Comparison of ENCODE assay signal across 39 mouse cellular contexts in the genomic region with DNA sequence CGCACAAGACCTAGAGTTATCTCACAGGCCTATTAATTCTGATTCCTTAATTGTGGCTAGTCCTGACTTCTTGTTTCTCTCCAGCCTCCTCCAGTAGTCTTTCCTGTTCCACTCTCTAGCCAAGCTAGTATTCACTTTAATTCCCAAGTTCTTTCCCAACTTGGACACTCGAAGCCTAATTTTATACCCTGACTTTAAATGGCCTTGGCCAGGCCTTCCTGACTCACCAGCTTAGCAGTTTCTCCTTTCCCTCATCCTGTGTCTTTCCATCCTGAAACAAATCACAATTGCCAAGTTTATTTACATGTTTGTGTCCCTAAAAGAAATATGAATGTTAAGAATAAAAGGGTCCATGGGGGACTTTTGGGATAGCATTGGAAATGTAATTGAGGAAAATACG. TPM values are rescaled to one million over a fixed set of nuclear protein-coding genes. Genes with fewer than 3 reads are reported as not detected.
"Had no signal": no experiment of that assay in that cellular context is flagged by ENCODE, and none has a peak within 500 bp of the region (broad histone marks: within the 10 kb centered on the region; RNA-seq: fewer than 3 reads in every experiment).

No protein-coding gene starts in this region.

- DNase-seq: gastrocnemius, postnatal 14 days; gastrocnemius, postnatal 36 days; heart, adult 11 months; heart, adult 2 months; heart, postnatal 14 days; heart, postnatal 36 days; kidney, adult 18-20 months; kidney, adult 8-10 months; kidney, postnatal 10 days; kidney, postnatal 25 days; kidney, postnatal 4 days had no signal

- H3K4me2 ChIP-seq: heart, embryonic 11.5 days; heart, embryonic 13.5 days; heart, embryonic 15.5 days; hindbrain, embryonic 12.5 days; hindbrain, embryonic 14.5 days; intestine, embryonic 15.5 days; limb, embryonic 13.5 days; limb, embryonic 15.5 days; liver, embryonic 12.5 days had no signal

- ATAC-seq: hindbrain, embryonic 16.5 days; inflammation-experienced regulatory T-cells, adult 6 months; intestine, embryonic 15.5 days; intestine, postnatal 0 days; liver, embryonic 12.5 days had no signal

- H3K9ac ChIP-seq: heart, embryonic 13.5 days; heart, embryonic 15.5 days; hindbrain, embryonic 12.5 days; hindbrain, embryonic 14.5 days; intestine, embryonic 15.5 days; limb, embryonic 13.5 days; limb, embryonic 15.5 days; liver, embryonic 12.5 days; liver, embryonic 14.5 days had no signal

- H3K36me3 ChIP-seq: heart, embryonic 15.5 days; hindbrain, embryonic 12.5 days; intestine, embryonic 15.5 days; limb, embryonic 15.5 days had no signal

- H3K4me3 ChIP-seq: heart, adult 2 months; heart, embryonic 13.5 days; heart, embryonic 15.5 days; hindbrain, embryonic 12.5 days; intestine, embryonic 15.5 days; layer of hippocampus, adult 2 months; left cerebral cortex, adult 2 months; limb, embryonic 13.5 days; limb, embryonic 15.5 days; liver, embryonic 12.5 days had no signal

- H3K4me1 ChIP-seq: intestine, embryonic 15.5 days; limb, embryonic 13.5 days; limb, embryonic 15.5 days had no signal

- H3K27ac ChIP-seq: heart, adult 2 months; heart, embryonic 13.5 days; heart, embryonic 15.5 days; hindbrain, embryonic 12.5 days; hindbrain, embryonic 14.5 days; intestine, embryonic 15.5 days; layer of hippocampus, adult 2 months; left cerebral cortex, adult 2 months; limb, embryonic 13.5 days; limb, embryonic 15.5 days; liver, embryonic 12.5 days; liver, embryonic 14.5 days had no signal

- H3K27me3 ChIP-seq: heart, embryonic 13.5 days; heart, embryonic 15.5 days; hindbrain, embryonic 12.5 days; intestine, embryonic 15.5 days; limb, embryonic 13.5 days; limb, embryonic 15.5 days; liver, embryonic 12.5 days had no signal

- H3K9me3 ChIP-seq: heart, embryonic 13.5 days; heart, embryonic 15.5 days; hindbrain, embryonic 12.5 days; intestine, embryonic 15.5 days; limb, embryonic 13.5 days; limb, embryonic 15.5 days; liver, embryonic 12.5 days had no signal

RNA-seq across cellular contexts. Expression of gene Gm10181, which starts 52.8 kb away (rescaled TPM):
- total RNA-seq: gastrocnemius, adult 18-20 months; gastrocnemius, postnatal 14 days; gastrocnemius, postnatal 36 days; heart, adult 2 months; heart, postnatal 14 days; heart, postnatal 36 days; hematopoietic stem cell, adult 5-6 weeks; layer of hippocampus, adult 2 months; layer of hippocampus, postnatal 10 days; layer of hippocampus, postnatal 25 days; left cerebral cortex, adult 2 months; left cerebral cortex, postnatal 14 days; left cerebral cortex, postnatal 36 days; liver, adult 2 months had no signal
- polyA plus RNA-seq: gonadal fat pad, adult 2 months; heart, adult 2 months; heart, embryonic 11.5 days; heart, embryonic 13.5 days; heart, embryonic 15.5 days; heart, postnatal 0 days; hindbrain, embryonic 12.5 days; hindbrain, embryonic 14.5 days; hindbrain, embryonic 16.5 days; inflammation-experienced regulatory T-cells, adult 6 months; intestine, embryonic 15.5 days; intestine, postnatal 0 days; kidney, embryonic 14.5 days; kidney, embryonic 16.5 days; limb, embryonic 11.5 days; limb, embryonic 13.5 days; limb, embryonic 15.5 days; liver, adult 2 months; liver, embryonic 12.5 days; liver, embryonic 14.5 days; liver, embryonic 16.5 days had no signal
